Mouse (Mus musculus): ENCODE results near the gene Lingo1. TPM values are rescaled to one million over a fixed set of nuclear protein-coding genes. Genes with fewer than 3 reads are reported as not detected.

The Lingo1 gene
- polyA plus RNA-seq, 1 experiment from 2014 or later, result 79.4 TPM

DNA sequence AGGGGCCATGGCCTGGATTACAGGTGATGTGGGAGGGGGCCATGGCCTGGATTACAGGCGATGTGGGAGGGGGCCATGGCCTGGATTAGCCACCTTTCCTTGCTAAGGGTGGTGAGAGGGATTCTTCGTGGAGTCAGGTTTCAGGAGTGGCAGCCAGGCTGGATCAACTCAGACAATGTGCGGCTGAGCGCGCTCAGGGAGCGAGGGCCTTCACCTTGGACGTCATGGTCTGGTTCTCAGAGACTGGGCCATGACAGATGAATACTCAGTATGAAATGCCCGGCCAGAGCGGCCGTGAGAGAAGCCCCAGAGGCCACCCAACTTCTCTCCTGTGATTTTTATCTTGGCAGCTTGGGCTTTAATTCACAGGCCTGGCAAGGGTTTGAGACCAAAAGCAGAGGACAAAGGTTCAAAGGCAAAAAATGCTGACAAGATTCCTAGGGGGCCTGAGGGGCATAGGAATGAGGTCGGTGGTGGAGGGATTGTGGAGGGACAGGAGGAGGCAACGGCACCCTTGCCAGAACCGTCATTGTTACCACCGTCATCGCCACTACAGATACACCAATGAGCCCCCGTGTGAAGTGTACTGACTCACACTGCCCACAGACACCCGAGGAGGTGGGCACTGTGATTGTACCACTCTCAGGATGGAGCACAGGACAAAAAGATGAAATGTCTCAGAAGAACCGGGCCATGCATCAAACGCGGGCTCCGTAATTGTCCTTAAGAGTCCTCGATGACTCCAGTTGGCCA, 117.2 kb downstream of the Lingo1 start:
- no peak overlapping the region for H3K4me3 ChIP-seq (ENCODE audit: low read length)
- ATAC-seq, result no peak
- H3K27ac ChIP-seq (ENCODE audit: low read depth, low read length), result no peak overlapping the region
- H3K27me3 ChIP-seq (replicated peaks; ENCODE audit: control insufficient read depth, insufficient read depth, low read length), result no peaks in the 10 kb centered on the region
- H3K9ac ChIP-seq (ENCODE audit: low read depth, low read length), result no peak overlapping the region
- peaks cover 8% of the 10 kb centered on the region for H3K4me1 ChIP-seq (ENCODE audit: control insufficient read depth, insufficient read depth, low read depth, low read length)
- no peaks in the 10 kb centered on the region for H3K36me3 ChIP-seq (ENCODE audit: control insufficient read depth, insufficient read depth, low read length)
- no peak overlapping the region for H3K4me2 ChIP-seq (ENCODE audit: low read length)
- 86% methylated on average over 22 of the region's 22 CpGs for WGBS
- H3K9me3 ChIP-seq (ENCODE audit: control insufficient read depth, low read length), result no peaks in the 10 kb centered on the region

DNA sequence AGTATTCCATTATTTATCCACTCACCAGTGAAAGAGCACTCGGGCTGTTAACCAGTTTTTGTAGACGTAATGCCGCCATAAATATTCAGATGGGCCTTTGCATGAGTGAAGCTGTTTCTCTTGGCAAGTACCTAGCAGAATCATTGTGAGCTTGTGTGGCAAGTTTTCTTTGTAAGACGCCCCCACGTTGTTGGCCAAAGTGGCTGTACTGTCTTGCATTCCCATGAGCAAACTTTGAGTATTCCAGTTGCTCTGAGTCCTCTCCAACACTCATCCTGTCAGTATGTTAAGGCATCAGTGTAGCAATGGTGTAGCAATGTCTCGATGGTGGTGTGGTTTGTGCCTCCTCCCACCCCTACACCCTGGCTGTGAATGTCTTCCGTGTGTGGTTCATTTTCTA, 120.6 kb downstream of the Lingo1 start:
- WGBS, result 90% methylated on average over 7 of the region's 7 CpGs
- no peaks in the 10 kb centered on the region for H3K4me1 ChIP-seq (ENCODE audit: control insufficient read depth, insufficient read depth, low read depth, low read length)
- ATAC-seq, result no peak

DNA sequence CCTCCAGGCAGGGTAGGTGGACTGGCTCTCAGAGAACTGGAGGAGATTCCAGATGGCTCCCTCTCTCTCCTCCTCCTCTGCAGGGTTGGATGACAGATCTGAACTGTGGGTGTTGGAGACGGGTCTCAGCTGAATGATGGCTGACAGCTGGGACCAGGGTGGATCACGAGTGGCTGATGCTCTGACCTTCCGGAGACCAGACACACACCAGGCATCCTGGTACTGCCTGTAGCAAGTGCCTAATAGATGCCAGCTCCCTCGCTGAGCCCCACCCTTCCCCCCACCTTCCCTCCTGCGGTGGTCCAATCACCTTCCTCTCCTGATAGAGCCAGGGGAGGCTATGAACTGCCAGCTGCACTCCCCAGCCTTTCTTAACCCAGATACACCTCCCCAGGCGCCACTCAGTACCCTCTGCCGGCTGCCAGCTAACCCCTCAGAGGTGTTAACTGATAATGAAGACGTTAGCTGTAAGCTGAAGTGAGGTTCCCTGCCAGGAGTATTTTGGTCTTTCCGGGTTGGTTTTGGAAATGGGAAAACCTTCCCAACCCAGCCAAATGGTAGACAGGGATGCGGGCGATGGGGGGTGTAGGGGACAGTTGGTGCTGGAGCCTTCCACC, 126.6 kb downstream of the Lingo1 start:
- peaks cover 2% of the 10 kb centered on the region; the same call in 1 of the 2 replicates for H3K4me1 ChIP-seq (ENCODE audit: control insufficient read depth, insufficient read depth, low read depth, low read length)
- H3K4me2 ChIP-seq (ENCODE audit: low read length), result no peak overlapping the region
- no peak overlapping the region for H3K27ac ChIP-seq (ENCODE audit: low read depth, low read length)
- H3K4me3 ChIP-seq (ENCODE audit: low read length), result no peak overlapping the region
- no peaks in the 10 kb centered on the region for H3K27me3 ChIP-seq (replicated peaks; ENCODE audit: control insufficient read depth, insufficient read depth, low read length)
- no peak overlapping the region for H3K9ac ChIP-seq (ENCODE audit: low read depth, low read length)
- WGBS, result 40% methylated on average over 11 of the region's 11 CpGs
- peak; percentile 30 for ATAC-seq
- no peaks in the 10 kb centered on the region for H3K36me3 ChIP-seq (ENCODE audit: control insufficient read depth, insufficient read depth, low read length)
- no peaks in the 10 kb centered on the region for H3K9me3 ChIP-seq (ENCODE audit: control insufficient read depth, low read length)

More for the DNA sequence above, 120.6 kb downstream of the Lingo1 start:
- H3K4me2 ChIP-seq (ENCODE audit: low read length), result no peak overlapping the region
- H3K27me3 ChIP-seq (replicated peaks; ENCODE audit: control insufficient read depth, insufficient read depth, low read length), result no peaks in the 10 kb centered on the region
- H3K36me3 ChIP-seq (ENCODE audit: control insufficient read depth, insufficient read depth, low read length), result no peaks in the 10 kb centered on the region
- no peak overlapping the region for H3K27ac ChIP-seq (ENCODE audit: low read depth, low read length)
- no peak overlapping the region for H3K4me3 ChIP-seq (ENCODE audit: low read length)
- no peak overlapping the region for H3K9ac ChIP-seq (ENCODE audit: low read depth, low read length)
- H3K9me3 ChIP-seq (ENCODE audit: control insufficient read depth, low read length), result no peaks in the 10 kb centered on the region

DNA sequence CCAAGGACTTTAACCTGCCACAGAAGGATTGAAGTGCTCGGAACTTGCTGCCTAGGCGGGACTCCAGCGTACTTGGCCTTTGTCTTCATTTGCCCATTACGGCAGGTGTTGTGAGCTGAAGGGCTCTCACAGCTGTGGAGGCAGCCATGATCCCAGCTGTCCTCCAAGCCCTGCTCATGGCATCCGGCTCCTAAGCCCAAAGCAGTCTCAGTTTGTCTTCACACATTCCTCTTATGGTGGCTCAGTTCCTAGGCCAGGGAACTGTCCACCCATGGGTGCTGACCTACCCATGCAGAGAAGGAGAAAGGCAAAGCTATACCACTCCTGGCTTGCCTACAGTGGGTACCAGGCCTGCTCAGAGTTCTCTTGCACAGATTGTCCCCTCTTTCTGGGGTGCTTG, 132.1 kb downstream of the Lingo1 start:
- no peak overlapping the region for H3K9ac ChIP-seq (ENCODE audit: low read depth, low read length)
- 67% methylated on average over 5 of the region's 5 CpGs for WGBS
- no peaks in the 10 kb centered on the region for H3K9me3 ChIP-seq (ENCODE audit: control insufficient read depth, low read length)
- no peak overlapping the region for H3K27ac ChIP-seq (ENCODE audit: low read depth, low read length)
- H3K27me3 ChIP-seq (replicated peaks; ENCODE audit: control insufficient read depth, insufficient read depth, low read length), result no peaks in the 10 kb centered on the region
- H3K36me3 ChIP-seq (ENCODE audit: control insufficient read depth, insufficient read depth, low read length), result no peaks in the 10 kb centered on the region
- no peak overlapping the region for H3K4me2 ChIP-seq (ENCODE audit: low read length)
- H3K4me1 ChIP-seq (ENCODE audit: control insufficient read depth, insufficient read depth, low read depth, low read length), result no peaks in the 10 kb centered on the region; the same call in 1 of the 2 replicates
- H3K4me3 ChIP-seq (ENCODE audit: low read length), result no peak overlapping the region
- no peak for ATAC-seq

DNA sequence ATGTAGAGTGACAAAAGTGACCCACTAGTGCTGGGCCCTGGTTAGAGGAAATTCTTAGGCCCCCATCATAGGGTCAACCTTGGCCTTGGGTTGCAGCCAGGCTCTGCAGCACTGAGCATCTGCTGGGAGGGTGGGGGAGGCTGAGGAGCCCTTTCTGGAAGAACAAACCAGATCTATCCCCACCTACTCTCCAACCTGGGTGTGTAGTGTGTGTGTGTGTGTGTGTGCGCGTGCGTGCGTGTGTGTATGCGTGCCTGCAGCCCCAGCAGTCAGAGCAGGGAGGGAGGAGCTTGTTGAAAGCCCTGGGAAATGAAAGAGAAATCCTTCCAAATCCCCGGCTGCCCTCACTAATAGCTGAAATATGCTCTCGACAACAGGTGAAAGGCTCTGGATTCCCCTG, 133.3 kb downstream of the Lingo1 start:
- Histone ChIP-seq H3K4me3 (ENCODE audit: low read length) (no peak overlapping the region), H3K4me1 (ENCODE audit: control insufficient read depth, insufficient read depth, low read depth, low read length) (no peaks in the 10 kb centered on the region; the same call in 1 of the 2 replicates), H3K9me3 (ENCODE audit: control insufficient read depth, low read length) (no peaks in the 10 kb centered on the region), H3K27me3 (replicated peaks; ENCODE audit: control insufficient read depth, insufficient read depth, low read length) (no peaks in the 10 kb centered on the region), H3K4me2 (ENCODE audit: low read length) (no peak overlapping the region), H3K27ac (ENCODE audit: low read depth, low read length) (no peak overlapping the region), H3K9ac (ENCODE audit: low read depth, low read length) (no peak overlapping the region), H3K36me3 (ENCODE audit: control insufficient read depth, insufficient read depth, low read length) (no peaks in the 10 kb centered on the region)
- ATAC-seq, result no peak
- 80% methylated on average over 7 of the region's 7 CpGs for WGBS

DNA sequence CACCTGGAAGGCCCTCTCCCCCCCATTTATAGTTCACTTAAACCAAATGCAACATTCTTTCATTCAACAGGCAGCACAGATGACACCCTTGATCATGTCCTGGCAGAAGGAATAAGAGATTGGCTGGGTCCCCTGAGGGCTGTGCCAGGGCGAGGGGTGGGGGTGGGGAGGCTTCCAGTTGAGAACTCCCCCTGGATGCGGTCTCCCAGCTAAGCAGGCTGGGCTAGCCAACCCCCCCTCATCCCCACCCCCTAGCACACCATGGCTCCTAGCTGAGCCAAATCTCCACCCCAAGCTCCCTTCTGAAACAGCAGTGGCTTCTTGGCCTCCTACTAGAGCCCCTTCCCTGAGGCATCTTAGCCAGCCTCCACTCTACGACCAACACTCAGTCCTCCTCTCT, 133.9 kb downstream of the Lingo1 start:
- no peaks in the 10 kb centered on the region for H3K27me3 ChIP-seq (replicated peaks; ENCODE audit: control insufficient read depth, insufficient read depth, low read length)
- ATAC-seq, result no peak
- H3K4me3 ChIP-seq (ENCODE audit: low read length), result no peak overlapping the region
- H3K4me1 ChIP-seq (ENCODE audit: control insufficient read depth, insufficient read depth, low read depth, low read length), result peaks cover 4% of the 10 kb centered on the region
- 87% methylated on average over 3 of the region's 3 CpGs for WGBS
- H3K4me2 ChIP-seq (ENCODE audit: low read length), result no peak overlapping the region
- no peaks in the 10 kb centered on the region for H3K9me3 ChIP-seq (ENCODE audit: control insufficient read depth, low read length)
- H3K9ac ChIP-seq (ENCODE audit: low read depth, low read length), result no peak overlapping the region
- no peak overlapping the region for H3K27ac ChIP-seq (ENCODE audit: low read depth, low read length)
- no peaks in the 10 kb centered on the region for H3K36me3 ChIP-seq (ENCODE audit: control insufficient read depth, insufficient read depth, low read length)

DNA sequence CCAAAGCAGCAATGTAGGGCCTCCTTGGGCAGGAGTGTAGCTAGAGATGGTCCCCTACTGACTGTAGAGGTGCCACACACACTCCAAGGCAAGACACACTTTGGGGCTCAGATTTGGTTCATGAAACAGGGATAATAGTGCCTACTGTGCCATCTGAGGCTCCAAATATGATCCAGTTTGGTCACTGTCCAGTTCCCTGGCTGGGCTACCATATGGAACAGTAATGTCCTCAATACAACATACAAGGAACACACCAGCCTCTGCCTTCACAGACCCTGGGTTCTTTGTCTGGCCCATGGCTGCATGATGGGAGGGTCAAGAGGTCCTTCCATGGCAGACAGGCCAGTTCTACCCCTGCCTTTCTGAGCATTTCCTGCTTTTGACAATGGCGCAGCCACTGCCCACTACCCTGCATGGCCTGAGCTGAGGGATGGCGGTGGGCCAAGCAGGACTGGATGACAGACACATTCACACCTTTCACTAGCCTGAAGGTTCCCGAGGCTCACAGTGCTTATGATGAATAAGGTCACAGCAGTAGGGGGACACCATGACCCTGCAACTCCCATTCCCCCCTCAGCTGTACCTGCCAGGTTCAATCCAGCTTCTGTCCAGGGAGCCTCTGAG, 134.9 kb downstream of the Lingo1 start:
- H3K27me3 ChIP-seq (replicated peaks; ENCODE audit: control insufficient read depth, insufficient read depth, low read length), result no peaks in the 10 kb centered on the region
- no peak overlapping the region for H3K9ac ChIP-seq (ENCODE audit: low read depth, low read length)
- no peak overlapping the region for H3K4me3 ChIP-seq (ENCODE audit: low read length)
- ATAC-seq, result no peak
- H3K4me1 ChIP-seq (ENCODE audit: control insufficient read depth, insufficient read depth, low read depth, low read length), result peaks cover 12% of the 10 kb centered on the region
- WGBS, result 77% methylated on average over 3 of the region's 3 CpGs
- no peaks in the 10 kb centered on the region for H3K36me3 ChIP-seq (ENCODE audit: control insufficient read depth, insufficient read depth, low read length)
- no peaks in the 10 kb centered on the region for H3K9me3 ChIP-seq (ENCODE audit: control insufficient read depth, low read length)
- H3K4me2 ChIP-seq (ENCODE audit: low read length), result no peak overlapping the region
- H3K27ac ChIP-seq (ENCODE audit: low read depth, low read length), result no peak overlapping the region

DNA sequence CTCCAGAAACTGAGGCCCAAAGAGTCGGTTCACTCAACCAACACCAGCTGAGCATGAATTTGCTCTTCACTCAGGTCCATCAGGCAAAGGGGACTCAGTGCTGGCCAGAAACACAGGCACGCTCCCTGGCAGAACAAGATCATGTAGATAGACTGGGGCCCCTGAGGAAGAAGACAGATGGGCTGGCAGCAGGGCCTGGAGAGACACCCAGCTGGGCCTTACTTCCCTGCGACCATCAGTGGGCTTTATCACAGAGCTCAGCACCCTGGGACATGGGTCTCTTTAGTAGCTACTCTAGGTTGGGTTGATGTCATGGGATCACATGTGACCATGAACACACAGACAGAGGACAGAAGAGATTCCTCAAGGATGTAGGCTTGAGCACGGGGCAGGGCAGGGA, 137.7 kb downstream of the Lingo1 start:
- H3K36me3 ChIP-seq (ENCODE audit: control insufficient read depth, insufficient read depth, low read length), result no peaks in the 10 kb centered on the region
- no peak overlapping the region for H3K9ac ChIP-seq (ENCODE audit: low read depth, low read length)
- peaks cover 21% of the 10 kb centered on the region for H3K4me1 ChIP-seq (ENCODE audit: control insufficient read depth, insufficient read depth, low read depth, low read length)
- 87% methylated on average over 4 of the region's 4 CpGs for WGBS
- H3K27me3 ChIP-seq (replicated peaks; ENCODE audit: control insufficient read depth, insufficient read depth, low read length), result no peaks in the 10 kb centered on the region
- H3K9me3 ChIP-seq (ENCODE audit: control insufficient read depth, low read length), result no peaks in the 10 kb centered on the region
- ATAC-seq, result no peak
- no peak overlapping the region for H3K4me3 ChIP-seq (ENCODE audit: low read length)
- no peak overlapping the region for H3K27ac ChIP-seq (ENCODE audit: low read depth, low read length)
- H3K4me2 ChIP-seq (ENCODE audit: low read length), result no peak overlapping the region

DNA sequence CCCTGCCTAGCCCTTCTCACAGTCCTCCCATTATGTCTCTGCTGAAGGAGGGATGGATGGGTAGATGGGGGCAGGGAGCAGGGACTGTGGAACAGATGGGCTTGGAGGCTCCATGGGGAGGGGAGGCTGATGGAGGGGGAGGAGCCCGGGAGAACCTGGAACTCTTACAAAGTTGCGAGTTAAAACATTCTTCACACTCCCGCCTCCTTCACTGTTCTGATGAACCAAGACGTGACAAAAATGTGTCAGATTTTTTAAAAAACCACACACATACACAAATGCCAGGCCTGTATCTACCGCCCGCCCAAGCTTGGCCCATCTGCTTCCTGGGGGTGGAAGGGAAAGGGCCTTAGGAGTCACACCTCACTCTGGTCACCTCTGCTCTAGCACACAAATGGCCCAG, 138.3 kb downstream of the Lingo1 start:
- ATAC-seq, result no peak
- Histone ChIP-seq H3K4me3 (ENCODE audit: low read length) (no peak overlapping the region), H3K4me2 (ENCODE audit: low read length) (no peak overlapping the region), H3K36me3 (ENCODE audit: control insufficient read depth, insufficient read depth, low read length) (no peaks in the 10 kb centered on the region), H3K9ac (ENCODE audit: low read depth, low read length) (no peak overlapping the region), H3K9me3 (ENCODE audit: control insufficient read depth, low read length) (no peaks in the 10 kb centered on the region), H3K27me3 (replicated peaks; ENCODE audit: control insufficient read depth, insufficient read depth, low read length) (no peaks in the 10 kb centered on the region), H3K4me1 (ENCODE audit: control insufficient read depth, insufficient read depth, low read depth, low read length) (peaks cover 21% of the 10 kb centered on the region), H3K27ac (ENCODE audit: low read depth, low read length) (no peak overlapping the region)
- WGBS, result 72% methylated on average over 6 of the region's 6 CpGs
